Mouse (Mus musculus): Measurements from ENCODE around the gene Duox1. TPM values are rescaled to one million over a fixed set of nuclear protein-coding genes. Genes with fewer than 3 reads are reported as not detected.

Duox1 gene
- total RNA-seq, 1 experiment from 2014 or later: not detected

DNA sequence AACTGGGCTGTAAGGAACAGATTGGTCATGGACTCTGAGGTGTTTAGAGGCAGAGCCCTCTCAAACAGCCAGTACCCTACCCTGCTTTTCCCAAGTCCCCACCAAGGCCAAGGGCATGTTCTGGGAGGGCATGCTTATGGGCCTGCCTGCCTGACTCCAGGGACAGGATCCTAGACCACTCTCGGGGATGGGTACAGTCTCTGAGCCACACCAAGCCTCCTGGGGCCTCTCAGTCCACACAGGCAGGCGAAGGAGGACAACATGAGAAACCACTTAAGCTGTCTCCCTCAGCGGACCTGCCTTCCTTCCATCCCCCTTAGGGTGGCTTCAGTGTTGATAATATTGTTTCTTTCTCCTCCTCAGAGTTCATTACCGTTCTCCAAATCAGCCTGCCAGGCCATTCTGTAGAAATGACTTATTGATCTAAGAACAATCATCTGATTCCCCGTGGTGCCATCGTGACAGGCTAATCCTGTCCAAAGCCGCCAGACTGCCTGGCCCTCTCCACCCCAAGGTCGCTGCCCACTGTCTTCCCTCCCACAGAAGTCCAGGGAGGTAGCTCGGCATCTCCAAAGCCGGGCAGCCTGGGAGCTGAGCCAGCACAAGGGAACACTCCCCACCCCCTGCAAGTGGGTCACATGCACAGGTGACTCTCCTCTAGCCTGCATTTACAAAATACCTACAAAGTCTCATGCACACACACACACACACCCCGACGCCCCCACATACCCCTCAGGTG lies 38.9 kb downstream of the Duox1 start:
- DNase-seq: peak; percentile 36

DNA sequence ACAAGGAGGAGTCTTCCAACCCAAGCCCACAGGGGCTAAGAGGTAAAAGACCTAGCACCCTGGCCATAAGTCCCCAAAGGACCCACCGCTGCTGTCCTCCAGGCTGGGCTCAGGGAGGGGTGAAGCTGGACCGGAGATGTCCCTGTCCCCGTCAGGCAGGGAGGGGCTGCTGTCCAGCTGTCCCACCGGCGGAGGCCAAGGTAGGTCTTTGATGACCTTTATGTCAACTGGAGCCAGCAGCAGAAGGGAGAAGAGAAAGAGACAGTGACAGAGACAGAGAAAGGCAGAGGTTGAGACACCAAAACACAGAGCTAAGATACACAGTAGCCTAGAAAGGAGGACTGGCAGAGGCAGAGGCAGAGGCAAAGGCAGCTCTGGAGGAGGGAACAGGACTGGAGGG lies 39.9 kb downstream of the Duox1 start:
- DNase-seq: no peak

DNA sequence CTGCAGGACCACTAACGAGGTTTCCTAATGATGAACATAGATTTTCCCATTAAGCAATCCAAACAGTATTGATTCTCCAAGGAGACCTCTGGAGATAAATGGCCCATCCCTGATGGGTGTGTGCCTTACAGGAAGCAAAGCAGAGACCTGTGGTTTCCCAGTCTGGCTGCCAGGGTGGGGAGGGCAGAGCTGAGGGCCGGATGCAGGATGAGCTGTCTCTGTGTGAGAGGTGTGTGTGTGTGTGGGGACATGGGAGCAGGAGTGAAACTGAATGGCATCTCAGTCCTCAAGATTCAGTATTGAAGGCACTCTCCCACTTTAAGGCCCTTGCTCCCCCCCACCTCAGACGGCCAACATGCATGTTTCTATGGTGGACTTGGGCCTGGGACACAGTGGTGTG lies 40.7 kb downstream of the Duox1 start:
- no peak for DNase-seq

DNA sequence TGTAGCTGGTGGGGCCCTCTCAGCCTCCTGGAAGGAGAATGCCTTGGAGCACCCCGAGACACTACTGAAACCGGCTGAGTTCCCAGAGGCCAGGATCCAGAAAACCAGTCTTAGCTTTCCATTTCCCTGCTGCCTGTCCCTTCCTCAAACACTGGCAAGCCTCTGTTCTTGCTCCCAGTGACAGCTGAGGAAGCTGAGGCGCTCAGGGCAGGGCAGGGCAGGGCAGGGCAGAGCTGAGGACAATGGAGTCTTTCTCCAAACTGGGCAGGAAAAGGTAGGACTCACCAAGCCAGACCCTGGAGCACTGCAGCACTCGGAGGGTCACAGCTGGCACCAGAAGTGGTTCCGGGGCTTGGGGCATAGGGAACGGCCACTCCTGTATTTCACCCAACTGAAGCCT lies 44.8 kb downstream of the Duox1 start:
- DNase-seq: no peak

DNA sequence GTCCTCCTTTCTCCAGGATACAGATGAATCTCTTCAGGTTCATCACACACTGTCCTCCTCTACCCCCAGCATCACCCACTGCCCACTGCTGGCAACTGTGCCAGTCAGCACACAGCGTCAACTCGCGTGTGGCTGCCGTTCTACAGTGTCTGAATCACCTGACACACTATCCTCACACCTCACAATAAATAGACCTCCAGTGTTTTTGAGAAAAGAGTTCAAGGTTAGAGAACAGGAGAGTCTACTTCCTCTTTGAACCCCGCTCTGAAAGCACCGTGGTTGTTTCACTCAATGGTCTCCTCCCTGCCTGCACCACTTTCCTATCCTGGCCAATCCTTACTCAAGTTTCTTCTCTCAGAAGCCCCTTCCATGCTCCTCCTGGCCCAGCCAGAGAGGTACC lies 45.7 kb downstream of the Duox1 start:
- DNase-seq: no peak

DNA sequence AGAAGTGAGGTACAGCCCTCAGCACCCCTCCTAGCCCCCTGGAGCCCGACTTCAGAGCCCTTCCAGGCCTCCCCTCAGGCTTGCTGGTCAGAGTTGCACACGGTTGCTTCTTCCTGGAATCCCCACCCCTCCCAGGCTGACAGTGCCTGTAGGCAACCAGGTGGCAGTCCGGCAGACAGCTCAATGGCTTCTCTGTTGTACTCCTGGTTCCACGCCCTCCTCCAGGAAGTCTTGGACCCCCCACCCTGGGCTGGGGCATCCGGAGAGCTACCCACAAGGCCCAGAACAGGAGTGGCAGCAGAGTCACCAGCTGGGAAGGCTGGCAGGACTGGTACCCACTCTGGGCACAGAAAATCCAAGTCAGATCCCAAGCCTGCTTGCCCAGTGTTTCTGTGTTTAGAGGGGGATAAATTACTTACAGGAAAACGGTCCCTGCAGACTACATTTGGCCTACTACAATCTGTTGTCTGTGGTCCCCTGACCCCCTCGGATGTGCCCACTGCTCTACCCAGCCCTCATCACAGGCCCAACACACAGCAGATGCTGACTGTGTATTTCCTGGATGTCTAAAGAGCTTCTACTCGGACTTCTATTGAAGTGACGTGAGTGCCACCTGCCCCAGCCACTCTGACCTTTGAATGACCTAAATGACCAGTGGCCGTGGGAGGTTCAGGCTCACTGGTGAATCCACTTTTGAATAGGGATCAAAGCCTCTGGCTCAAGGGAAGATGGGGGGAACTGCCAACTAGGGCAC lies 46.6 kb downstream of the Duox1 start:
- no peak for DNase-seq

DNA sequence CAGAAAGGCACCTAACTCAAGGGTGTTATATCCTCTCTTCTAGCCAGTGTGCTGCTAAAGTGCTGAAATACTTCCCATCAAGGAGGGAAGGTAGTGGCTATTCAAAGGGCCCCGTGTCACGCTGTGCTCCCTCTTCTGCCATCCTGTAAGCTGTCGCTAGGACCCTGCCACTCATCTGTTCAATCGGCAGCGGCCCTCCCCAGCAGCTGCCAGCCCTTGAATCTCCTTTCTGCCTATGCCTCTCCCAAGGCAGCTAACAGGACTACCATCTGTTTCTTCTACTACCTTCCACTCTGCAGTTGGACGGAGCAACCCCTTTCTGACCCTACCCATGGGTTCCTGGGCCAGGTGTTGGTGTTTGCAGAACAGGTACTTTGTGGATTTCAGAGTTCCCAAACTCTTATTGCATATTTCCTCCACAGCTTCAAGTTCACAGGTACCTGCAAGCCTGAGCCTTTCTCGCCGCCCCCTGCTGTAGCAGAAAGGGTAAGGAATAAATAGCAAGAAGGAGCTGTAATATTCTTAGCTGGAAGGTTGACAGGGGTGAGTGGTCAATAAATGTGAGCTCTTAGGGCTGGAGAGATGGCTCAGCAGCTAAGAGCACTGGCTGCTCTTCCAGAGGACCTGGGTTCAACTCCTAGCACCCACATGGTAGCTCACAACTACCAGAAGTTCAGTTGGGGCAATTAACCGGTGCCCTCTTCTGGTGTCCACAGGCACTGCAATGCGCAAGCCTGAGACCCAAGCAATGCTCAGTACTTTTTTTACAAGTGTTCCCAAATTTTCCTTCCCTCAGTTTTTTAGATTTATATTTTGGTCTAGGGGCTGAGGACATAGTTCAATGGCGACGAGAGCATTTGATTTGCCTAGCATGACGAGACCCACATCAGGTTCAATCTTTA lies 47.4 kb downstream of the Duox1 start:
- DNase-seq: no peak

DNA sequence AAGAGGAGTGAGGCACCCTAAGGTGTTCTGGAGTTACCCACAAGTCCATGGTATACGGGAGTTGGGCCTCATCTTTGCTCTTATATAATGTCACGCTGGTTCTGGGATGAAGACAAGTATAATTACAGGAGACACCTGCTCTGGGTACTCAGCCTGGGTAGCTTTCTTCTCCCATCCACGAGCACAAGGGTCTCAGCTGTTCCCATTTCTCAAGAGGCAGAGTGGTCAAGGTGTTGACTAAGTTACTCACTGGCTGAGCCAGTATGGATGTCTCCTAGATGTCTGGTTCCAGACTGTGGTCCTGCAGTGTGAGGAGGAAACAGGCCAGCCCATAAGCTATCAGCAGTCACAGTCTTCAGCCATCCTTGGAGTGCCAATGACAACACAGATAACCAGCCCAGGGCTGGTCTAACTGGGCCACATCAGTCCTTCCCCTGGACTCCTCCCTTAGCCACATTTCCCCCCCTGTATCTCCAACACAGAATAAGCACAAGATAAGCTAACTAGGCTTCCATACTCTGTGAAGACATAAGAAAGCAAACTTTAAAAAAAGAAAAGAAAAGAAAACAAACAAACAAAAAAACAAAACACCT lies 49.0 kb downstream of the Duox1 start:
- no peak for DNase-seq

DNA sequence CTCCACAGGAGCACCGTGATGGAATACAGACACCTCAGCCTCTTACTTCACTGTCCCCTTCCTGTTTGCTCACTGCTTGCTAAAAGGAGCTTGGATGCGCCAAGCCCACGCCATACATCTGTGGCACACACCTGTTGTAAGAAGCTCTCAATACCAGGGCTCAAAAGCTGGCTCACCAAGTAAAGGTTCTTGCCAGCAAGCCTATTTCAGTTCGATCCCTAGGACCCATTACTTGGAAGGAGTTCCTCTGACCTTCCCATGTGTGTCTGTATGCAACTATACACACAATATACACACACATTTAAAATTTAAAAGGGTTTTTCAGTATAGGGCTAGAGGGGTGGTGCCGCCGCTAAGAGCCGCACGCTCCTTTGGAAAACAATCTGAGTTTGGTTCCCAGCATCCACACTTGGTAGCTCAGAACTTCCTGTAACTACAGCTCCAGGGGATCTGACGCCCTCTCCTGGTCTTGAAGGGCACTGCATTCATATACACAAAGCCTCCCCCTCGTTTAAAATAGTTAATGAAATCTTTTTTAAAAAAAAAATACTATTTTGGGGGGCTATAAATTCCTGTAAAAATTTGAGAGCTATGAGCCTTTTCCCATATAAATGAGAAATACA lies 49.9 kb downstream of the Duox1 start:
- DNase-seq: no peak

DNA sequence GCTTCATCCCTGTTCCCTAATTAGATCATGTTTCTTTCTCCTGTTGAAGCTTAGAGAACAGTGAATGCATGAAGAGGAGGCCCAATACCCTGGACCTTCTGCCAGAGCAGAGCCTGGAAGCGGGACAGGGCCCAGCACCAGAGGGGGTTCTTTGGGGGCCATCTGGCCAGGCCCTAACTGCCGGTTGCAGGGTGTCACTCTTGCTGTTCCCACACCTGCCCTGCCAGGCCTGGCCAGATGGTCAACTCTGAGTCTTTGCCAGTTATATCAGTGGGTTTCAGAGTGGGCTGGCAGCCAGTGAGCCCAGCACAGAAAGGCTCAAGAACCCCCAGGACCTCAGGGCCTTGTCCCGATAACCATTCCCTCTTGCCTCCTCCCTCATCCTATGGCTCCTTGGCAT lies 50.6 kb downstream of the Duox1 start:
- no peak for DNase-seq

DNA sequence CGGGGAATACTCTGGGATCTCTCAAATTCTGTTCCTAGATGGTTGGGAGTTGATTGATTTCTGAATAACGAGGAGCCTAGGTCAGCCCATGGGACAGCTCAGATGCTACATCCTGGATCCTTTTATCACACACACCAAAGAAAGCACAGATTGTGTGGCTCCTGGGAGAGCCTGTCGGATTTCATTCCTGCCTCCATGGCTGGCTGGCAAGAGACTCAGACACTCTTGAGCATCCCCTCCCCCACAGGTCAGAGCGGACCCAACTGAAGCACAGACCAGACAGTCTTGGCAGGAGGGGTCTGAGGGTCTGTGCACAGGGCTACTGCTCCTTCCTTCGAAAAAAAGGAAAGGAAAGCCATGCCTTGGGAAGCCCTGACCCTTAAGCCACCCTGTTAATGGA lies 51.2 kb downstream of the Duox1 start:
- DNase-seq: no peak

DNA sequence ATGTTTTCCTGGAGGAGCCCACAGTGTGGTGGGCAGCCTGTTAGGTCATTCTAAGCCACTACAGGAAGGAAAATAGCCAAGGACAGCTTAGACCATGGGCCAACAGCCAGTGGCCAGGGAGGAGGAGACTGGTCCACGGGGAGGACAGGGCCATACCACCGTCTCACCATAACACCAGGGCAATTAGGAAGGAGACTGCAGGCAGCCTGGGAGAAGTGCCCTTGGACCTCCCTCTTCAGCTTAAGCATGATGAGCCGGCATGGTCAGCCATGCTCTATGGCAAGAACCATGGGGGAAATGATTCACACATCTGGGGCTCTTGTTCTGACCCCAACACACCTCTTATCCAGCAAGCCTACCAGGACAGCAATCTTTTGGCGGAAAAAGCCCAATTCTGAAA lies 51.7 kb downstream of the Duox1 start:
- no peak for DNase-seq

DNA sequence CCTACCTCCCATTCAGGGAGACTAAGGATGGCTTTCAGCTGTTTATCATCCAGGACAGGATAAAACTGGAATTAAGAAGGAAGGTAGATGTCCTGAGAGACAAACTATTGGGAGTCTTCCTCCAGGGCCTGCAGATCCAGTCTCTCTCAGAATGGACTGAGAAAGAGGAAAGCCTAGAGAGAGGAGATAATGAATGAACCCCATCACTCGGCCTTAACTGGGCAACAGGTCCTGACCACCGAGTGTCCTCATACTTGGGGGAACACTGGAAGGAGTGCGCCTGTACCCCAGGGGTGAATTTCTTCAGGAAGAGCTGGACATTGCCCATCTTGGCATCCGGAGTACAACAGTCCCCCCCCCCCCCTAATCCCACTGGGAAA lies 52.2 kb downstream of the Duox1 start:
- DNase-seq: no peak

DNA sequence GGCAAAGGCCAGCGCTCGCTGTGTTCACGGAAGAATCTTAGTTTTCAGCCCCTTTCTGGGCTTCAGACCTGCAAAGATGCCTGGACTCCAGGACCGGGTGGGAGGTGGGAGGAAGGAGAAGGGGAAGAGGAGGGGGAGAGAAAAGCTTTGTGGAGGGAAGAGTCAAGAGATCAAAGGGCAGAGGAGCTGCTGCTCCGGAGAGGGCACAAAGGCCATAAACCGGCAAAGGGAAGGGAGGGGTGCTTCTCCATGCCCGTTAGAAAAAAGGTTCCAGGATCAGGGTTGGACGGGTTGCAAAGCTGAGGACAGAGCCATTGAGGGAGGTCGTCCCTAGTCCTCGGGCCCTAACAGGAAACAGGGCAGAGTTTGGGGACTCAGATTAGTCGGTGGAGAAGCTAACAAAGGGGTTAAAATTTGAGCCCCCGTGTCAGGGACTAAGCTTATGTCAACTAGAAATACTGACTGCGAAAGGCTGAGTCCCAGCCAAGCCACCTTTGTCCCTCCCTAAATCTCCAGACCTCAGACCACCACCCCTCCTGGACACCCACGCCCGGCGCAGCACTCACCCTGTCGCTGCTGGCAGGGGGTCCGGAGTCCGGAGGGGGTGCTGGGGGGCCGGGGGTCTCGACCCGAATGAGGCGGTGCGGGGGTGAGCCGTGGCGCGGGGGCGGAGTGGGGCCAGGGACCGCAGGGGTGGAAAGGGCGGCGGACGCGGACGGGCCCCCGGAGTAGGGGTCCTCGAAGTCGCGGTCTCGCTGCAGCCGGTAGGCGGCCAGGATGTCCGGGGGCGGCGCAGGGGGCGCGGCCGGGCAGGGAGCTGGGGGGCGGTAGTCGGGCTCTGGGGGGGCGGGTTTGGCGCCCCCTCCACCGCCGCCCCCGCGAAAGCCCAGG lies 52.9 kb downstream of the Duox1 start:
- peak; percentile 54 for DNase-seq

DNA sequence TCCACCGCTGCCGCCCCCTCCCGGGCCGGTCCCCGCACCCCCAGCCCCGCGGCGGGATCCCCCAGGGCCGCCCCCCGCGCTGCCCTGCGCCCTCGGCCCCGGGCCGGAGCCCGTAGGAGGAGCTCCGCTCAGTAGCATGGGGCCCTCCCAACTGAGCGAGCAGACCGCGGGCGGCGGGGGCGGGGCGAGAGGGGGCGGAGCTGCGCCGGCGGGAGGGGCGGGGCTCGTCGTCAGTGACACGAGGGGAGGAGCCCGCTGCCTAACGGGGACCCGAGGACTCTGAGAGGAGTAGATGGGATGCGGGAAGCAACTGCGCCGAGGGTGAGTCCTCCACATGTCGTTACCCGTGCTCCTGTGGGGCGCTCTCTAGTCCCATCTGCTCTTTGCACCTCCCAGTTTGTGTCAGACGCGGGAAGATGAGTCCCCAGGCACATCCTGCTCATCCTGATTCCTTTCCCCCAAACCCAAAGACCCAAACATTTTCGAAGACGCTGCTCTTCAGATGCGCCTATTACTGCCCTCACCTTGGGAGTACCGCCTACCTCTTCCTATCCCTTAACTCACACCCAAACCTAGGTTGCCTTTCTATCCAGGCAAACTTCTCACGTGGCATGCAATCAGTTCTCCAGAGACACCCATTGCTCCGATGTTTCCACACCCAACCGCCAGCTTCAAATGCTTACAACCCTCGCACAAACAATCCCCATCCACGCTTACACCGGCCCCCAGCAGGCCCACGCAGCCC lies 53.7 kb downstream of the Duox1 start, which contains the start of gene Shf:
Gene Shf, minus strand, starts transcription at position 168 of the 745 bp plus-strand sequence.
- peak; percentile 96 for DNase-seq

DNA sequence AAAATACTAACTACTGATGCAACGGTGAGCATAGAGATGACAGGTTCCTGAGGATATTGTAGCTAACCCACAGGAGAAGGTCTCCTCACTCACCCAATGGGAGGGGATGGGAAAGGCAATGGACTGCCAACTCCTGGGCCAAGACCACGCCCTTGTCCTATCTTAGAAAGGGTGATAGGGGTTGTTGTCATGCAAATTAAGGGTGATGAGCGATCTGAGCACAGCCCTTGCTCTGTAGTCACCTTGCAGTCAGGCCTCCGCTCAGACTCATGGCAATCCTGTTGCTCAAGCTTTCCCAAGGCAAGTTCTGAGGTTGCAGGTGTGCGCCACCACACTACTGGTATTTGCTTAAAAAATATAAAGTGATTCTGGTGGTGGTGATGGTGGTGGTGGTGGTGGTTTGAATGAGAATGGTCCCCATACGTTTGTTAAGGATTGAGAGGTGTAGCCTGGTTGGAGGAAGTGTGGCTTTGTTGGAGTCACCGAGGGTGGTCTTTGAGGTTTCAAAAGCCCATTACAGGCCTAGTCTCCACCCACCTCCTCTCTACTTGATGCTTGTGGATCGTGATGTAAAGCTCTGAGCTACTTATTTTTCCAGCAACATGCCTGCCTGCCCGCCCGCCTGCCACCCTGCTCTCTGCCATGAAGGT lies 54.8 kb downstream of the Duox1 start:
- no peak for DNase-seq

DNA sequence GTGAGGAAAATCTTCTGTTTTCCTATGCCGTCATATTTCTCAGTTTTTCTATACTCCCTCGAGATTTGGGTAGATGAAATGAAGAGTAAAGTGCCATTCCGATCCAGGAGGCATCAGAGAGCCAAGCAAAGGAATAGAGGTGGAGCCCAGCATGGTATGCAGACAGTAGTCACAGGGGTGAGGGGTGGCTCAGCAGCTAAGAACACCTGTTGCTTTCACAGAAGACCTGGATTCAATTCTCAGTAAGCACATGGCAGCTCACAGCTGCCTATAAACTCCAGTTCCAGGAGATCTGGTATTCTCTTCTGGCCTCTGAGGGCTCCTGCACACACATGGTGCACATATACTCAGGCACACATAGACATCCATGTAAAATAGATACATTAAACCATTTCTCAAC lies 56.6 kb downstream of the Duox1 start:
- no peak for DNase-seq

DNA sequence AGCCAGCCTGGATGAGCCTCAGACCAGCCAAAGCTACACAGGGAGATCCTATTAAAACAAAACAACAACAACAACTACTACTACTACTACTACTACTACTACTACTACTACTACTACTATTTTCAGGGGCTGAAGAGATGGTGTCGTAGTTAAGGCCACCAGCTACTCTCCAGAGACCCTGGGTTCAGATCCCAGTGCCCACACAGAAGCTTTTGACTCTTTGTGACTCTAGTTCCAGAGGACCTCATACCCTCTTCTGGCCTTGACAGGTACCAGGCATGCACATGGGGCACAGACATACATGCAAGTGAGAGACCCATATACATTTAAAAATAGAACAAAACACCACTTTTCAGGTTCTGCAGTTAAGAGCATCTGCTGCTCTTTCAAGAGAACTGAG lies 57.1 kb downstream of the Duox1 start:
- no peak for DNase-seq

DNA sequence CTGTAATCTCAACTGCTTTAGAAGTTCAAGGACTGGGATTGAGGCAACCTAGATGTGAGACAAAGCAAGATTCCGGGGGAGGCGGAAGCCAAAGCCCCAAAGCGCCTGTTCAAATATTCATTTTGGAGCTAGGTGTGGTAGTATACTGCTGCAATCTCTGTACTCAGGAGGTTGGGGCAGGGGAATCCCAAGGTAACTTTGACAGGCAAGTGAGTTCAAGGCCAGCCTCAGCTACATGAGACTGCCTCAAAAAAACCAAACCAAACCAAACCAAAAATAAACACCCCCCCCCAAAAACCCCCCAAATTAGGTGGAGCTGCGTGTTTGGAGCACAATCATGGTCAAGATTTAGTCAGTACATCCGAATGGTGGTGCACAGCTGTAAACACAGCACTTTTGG lies 58.5 kb downstream of the Duox1 start:
- no peak for DNase-seq
